Mouse (Mus musculus) brain, embryonic 14.5 days (tissue): Measurements from ENCODE around the gene Rpl34.

Experiments used
- CTCF ChIP-seq: fragments of 200-500 bp; IDR thresholded peaks from 2 replicates; pipeline ENCODE4 v1.5.1; 2012; ENCODE audit warnings: inconsistent platforms, mild to moderate bottlenecking, moderate library complexity, borderline replicate concordance; ENCODE audit not compliant: insufficient read depth, insufficient read length; ENCODE audit errors: extremely low read depth
- POLR2A ChIP-seq: fragments of 200-500 bp; IDR thresholded peaks from 2 replicates; pipeline ENCODE4 v1.6.1; 2012; ENCODE audit warnings: mild to moderate bottlenecking, inconsistent platforms, borderline replicate concordance; ENCODE audit not compliant: poor library complexity, insufficient read depth, insufficient read length, severe bottlenecking; ENCODE audit errors: extremely low read depth

GRCm38 (mm10) chr3:130718871-130719270 is 11.3 kb downstream of the Rpl34 start:
- no peak for TF ChIP-seq POLR2A
- no peak for TF ChIP-seq CTCF
